Mouse (Mus musculus) heart, adult 2 months (tissue): Measurements from ENCODE around the gene Fbln1. TPM values are rescaled to one million over a fixed set of nuclear protein-coding genes. Genes with fewer than 3 reads are reported as not detected.

Experiments used
- DNase-seq, 2 experiments: peaks; one replicate each; pipeline ENCODE4 v3.0.0; 2021
- H3K27ac ChIP-seq: fragments of 200-600 bp; 2 replicates; pipeline ENCODE4 v1.8.1; 2022
- H3K27me3 ChIP-seq: fragments of 200-500 bp; 2 replicates; pipeline ENCODE4 v1.6.1; 2012; ENCODE audit warnings: mild to moderate bottlenecking, low read length, inconsistent platforms, mixed read lengths; ENCODE audit not compliant: control insufficient read depth, insufficient read depth
- H3K36me3 ChIP-seq: fragments of 200-500 bp; 2 replicates; pipeline ENCODE4 v1.6.1; 2012; ENCODE audit warnings: low read length, inconsistent platforms; ENCODE audit not compliant: control insufficient read depth, insufficient read depth
- H3K4me1 ChIP-seq: fragments of 200-500 bp; 2 replicates; pipeline ENCODE4 v1.6.1; 2011; ENCODE audit warnings: low read length; ENCODE audit not compliant: control insufficient read depth, insufficient read depth
- H3K4me3 ChIP-seq: fragments of 200-600 bp; 2 replicates; pipeline ENCODE4 v1.8.1; 2022
- H3K79me2 ChIP-seq: fragments of 200-500 bp; replicated peaks from 2 replicates; pipeline ENCODE4 v1.6.1; 2012; ENCODE audit warnings: mild to moderate bottlenecking, inconsistent platforms, low read length, moderate library complexity, mixed read lengths; ENCODE audit not compliant: control insufficient read depth, insufficient read depth
- H3K9ac ChIP-seq: fragments of 200-500 bp; 2 replicates; pipeline ENCODE4 v1.6.1; 2012; ENCODE audit warnings: low read depth, mild to moderate bottlenecking, control low read depth, inconsistent platforms, low read length, mixed read lengths
- CTCF ChIP-seq: fragments of 200-600 bp; IDR thresholded peaks from 2 replicates; pipeline ENCODE4 v1.8.1; 2022; ENCODE audit warnings: antibody characterized with exemption, mild to moderate bottlenecking, moderate library complexity
- EP300 ChIP-seq: fragments of 200-500 bp; IDR thresholded peaks from 2 replicates; pipeline ENCODE4 v1.6.1; 2011; ENCODE audit warnings: low read depth, low read length, control low read depth; ENCODE audit not compliant: insufficient read depth
- POLR2A ChIP-seq: fragments of 200-500 bp; IDR thresholded peaks from 2 replicates; pipeline ENCODE4 v1.6.1; 2011; ENCODE audit warnings: mild to moderate bottlenecking, low read depth, low read length, control low read depth; ENCODE audit not compliant: insufficient read depth
- WGBS: fragments of 180-500 bp; shearing (Covaris S2); methylation state at CpG from one replicate; pipeline ENCODE4 v1.1.7; 2018; 5-methylcytosine and 5-hydroxymethylcytosine counted together
- intact Hi-C: fragments of 180-260 bp; cut with DNase I; formaldehyde crosslinking; loops from one replicate; pipeline ENCODE4 v1.15.1; 2025
- polyA plus RNA-seq: library from polyadenylated mRNA; depleted of rRNA; stranded (reverse); fragments of >200 nt; gene quantifications from 2 replicates; pipeline ENCODE4 v1.2.3, GENCODE M21; 2012
- total RNA-seq, 2 experiments: library from RNA; stranded (reverse); gene quantifications; 2 replicates each; pipeline ENCODE4 v1.2.3; 2021

Fbln1 gene
- total and polyA plus RNA-seq, 3 experiments = 88.9 to 174 (median 96.1) TPM

DNA sequence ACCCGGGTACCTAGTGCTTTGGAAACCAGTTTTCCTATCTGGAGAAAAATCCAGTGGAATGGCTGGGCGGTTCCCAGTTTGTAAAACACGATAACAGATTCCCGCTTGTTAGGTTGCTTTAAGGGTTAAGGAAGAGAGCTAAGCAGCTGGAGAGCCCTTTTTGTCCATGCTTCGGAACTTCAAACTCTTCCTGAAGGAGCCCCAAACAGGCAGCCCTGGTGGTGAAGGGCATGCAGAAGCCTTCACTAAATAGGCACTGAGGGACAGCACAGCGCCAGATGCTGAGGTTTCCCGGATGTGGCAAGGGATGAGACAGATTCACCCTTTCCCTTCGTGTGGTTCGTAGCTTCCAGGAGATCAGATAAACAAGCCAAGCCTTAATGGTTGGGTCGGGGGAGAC, 2.6 kb downstream of the Fbln1 start:
- DNase-seq = no peak
- Histone ChIP-seq H3K79me2 (no peaks in the 10 kb centered on the region), H3K9ac (no peak overlapping the region), H3K36me3 (no peaks in the 10 kb centered on the region), H3K4me1 (peaks cover 3% of the 10 kb centered on the region), H3K27ac (peak overlapping the region; percentile 65), H3K27me3 (peaks cover 2% of the 10 kb centered on the region; the same call in 1 of the 2 replicates), H3K4me3 (no peak overlapping the region)
- WGBS = 15% methylated on average over 10 of the region's 10 CpGs
- intact Hi-C loops = loop anchor here (5.0 kb wide), 1 partner anchor 36 kb away; no protein-coding TSS in a partner anchor
- TF ChIP-seq EP300 (no peak), POLR2A (no peak), CTCF (no peak)

DNA sequence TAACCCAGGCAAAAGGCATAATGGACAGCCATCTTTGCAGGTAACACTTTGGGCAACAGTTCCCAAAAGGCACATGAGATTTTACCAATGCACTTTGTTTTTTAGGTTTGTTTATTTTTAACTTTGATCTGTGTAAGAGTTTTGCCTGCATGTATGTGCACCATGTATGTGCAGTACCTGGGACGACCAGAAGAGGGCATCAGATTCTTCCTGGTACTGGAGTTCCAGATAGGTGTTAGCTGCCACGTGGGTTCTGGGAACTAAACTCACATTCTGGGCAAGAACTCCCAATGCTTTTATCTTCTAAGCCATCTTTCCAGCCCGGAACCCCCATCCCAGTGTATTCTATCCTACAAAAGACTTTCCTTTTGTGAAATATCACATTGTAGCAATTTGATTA, 3.6 kb downstream of the Fbln1 start:
- no peak overlapping the region for H3K27ac ChIP-seq
- no peak overlapping the region for H3K9ac ChIP-seq
- no peak for TF ChIP-seq POLR2A
- TF ChIP-seq CTCF = peak; percentile 56
- TF ChIP-seq EP300 = no peak
- H3K27me3 ChIP-seq = peaks cover 2% of the 10 kb centered on the region; the same call in 1 of the 2 replicates
- no peak overlapping the region for H3K4me3 ChIP-seq
- intact Hi-C loops = loop anchor here (5.0 kb wide), 1 partner anchor 37 kb away; no protein-coding TSS in a partner anchor
- no peaks in the 10 kb centered on the region for H3K79me2 ChIP-seq
- no peaks in the 10 kb centered on the region for H3K36me3 ChIP-seq
- DNase-seq = no peak
- WGBS = 90% methylated on average over 3 of the region's 3 CpGs
- peaks cover 3% of the 10 kb centered on the region for H3K4me1 ChIP-seq

DNA sequence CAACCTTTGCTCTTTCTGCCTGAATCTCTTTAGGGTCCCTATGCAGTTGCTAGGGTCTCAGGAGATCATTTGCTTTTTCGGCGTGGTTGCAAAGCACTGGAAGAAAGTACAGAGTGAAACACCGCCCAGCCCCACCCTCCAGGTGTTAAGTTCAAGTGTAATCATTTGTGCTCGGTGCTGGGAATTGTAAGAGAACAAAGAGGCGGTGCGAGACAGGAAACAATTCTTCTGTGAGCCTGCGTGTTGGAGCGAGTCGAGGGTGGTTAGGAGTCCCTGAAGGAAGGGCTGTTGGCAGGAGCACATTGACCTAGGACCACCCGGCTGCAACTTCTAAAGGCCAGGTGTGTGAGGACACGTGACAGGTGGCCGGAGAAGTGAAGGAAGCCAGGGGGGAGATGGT, 4.9 kb downstream of the Fbln1 start:
- H3K9ac ChIP-seq = no peak overlapping the region
- 66% methylated on average over 12 of the region's 12 CpGs for WGBS
- intact Hi-C loops = no loop called here
- no peaks in the 10 kb centered on the region for H3K79me2 ChIP-seq
- DNase-seq = no peak
- peaks cover 1% of the 10 kb centered on the region; the same call in 1 of the 2 replicates for H3K27me3 ChIP-seq
- no peak overlapping the region for H3K4me3 ChIP-seq
- H3K4me1 ChIP-seq = peaks cover 3% of the 10 kb centered on the region
- no peaks in the 10 kb centered on the region for H3K36me3 ChIP-seq
- no peak overlapping the region for H3K27ac ChIP-seq
- TF ChIP-seq POLR2A (no peak), CTCF (no peak), EP300 (no peak)

DNA sequence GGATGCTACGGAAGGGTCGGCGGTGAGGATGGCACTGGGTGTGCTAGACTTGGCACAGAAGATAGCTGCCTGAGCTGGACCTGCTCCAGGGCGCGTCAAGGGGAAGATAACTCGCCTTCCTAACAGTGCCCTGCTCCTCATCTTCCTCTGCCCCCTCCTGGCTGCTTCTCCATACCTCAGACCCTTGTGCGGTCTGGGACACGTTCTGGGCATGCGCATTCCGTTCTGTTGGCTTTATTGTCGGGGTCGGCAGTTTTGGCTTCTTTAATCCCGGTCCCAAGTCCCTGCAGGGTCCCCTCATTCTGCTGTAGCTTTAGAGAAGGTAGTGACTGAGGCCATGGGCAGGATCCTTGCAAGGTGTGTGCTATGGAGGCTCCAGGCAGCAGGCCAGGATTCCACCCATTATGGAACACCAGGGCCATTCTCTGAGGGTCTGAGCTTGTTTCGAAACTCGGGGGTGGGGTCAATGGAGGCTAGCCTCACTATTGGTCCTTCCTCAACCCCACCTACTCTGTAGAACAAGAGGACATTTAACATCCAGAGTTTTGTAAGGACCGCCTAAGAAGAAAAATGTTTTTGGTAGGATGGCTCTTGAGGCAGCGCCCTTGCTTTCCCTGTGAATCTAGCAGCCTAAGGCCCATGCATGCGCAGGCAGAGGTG, 5.5 kb downstream of the Fbln1 start:
- WGBS = 84% methylated on average over 18 of the region's 18 CpGs
- intact Hi-C loops = no loop called here
- peaks cover 3% of the 10 kb centered on the region; the same call in 1 of the 2 replicates for H3K4me1 ChIP-seq

DNA sequence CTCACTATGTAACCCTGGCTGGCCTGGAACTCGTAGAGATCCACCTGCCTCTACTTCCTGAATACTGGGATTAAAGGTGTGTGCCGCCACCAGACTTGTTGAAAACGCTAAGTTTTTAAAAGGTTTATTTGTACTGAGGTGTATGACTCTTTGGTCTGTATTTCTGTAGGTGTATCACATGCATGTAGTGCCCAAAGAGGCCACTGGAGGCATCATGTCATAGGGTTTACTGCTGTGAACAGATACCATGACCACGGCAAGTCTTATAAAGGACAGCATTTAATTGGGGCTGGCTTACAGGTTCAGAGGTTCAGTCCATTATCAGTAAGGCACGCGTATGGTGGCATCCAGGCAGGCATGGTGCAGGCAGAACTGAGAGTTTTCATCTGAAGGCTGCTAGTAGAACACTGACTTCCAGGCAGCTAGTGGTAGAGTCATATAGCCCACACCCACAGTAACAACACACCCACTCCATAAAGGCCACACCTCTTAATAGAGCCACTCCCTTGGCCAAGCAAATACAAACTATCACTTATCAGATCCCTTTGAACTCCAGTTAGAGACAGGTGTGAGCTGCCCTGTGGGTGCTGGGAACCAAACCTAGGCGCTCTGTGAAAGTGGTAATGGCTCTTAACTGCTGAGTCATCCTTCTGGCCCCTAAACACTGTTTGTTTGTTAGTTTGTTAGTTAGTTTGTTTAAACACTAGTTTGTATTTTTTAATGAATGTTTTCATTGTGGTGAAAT, 10.5 kb downstream of the Fbln1 start:
- Histone ChIP-seq H3K27ac (no peak overlapping the region), H3K4me3 (no peak overlapping the region), H3K4me1 (no peaks in the 10 kb centered on the region; the same call in 1 of the 2 replicates), H3K36me3 (no peaks in the 10 kb centered on the region), H3K27me3 (no peaks in the 10 kb centered on the region), H3K9ac (no peak overlapping the region), H3K79me2 (no peaks in the 10 kb centered on the region; the same call in 1 of the 2 replicates)
- WGBS = 97% methylated on average over 7 of the region's 7 CpGs
- DNase-seq = no peak
- TF ChIP-seq EP300 (no peak), CTCF (peak; percentile 34)
- intact Hi-C loops = no loop called here

More for the DNA sequence above, 5.5 kb downstream of the Fbln1 start:
- H3K4me3 ChIP-seq = no peak overlapping the region
- no peak for DNase-seq
- TF ChIP-seq EP300 (no peak), CTCF (no peak), POLR2A (no peak)
- no peak overlapping the region for H3K27ac ChIP-seq
- no peak overlapping the region for H3K9ac ChIP-seq
- no peaks in the 10 kb centered on the region for H3K36me3 ChIP-seq
- H3K79me2 ChIP-seq = no peaks in the 10 kb centered on the region; the same call in 1 of the 2 replicates
- no peaks in the 10 kb centered on the region for H3K27me3 ChIP-seq

DNA sequence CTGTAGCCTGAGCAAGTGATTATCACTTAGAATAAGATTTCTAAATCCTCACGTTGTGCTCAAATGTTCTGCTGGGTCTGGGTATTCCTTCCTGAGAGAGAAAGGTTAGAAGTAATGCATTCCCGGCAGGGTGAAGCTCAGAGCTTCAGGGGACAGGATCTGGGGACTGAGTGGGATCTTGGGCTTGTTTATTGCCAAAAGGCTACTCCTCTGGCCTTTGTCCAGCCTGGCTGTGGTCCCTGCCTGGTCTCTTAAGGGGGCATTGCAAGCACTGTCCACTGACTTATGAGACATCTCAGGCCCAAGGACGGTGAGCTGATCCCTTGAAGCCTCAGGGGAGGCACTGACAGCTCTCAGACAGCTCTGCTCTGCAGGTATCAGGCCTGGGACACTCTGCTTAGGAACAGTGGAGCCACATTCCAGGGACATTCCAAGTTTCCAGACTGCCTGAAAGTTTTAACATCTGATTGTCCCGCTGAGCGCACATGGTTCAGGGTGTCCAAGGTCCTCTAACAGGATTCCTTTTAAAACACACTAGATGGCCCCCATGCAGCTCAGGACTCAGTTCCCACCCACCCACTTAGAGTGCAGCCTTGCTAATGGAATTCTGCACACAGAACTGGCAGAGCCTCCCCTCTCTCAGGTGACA, 13.0 kb downstream of the Fbln1 start:
- intact Hi-C loops = no loop called here
- no peak overlapping the region for H3K27ac ChIP-seq
- no peaks in the 10 kb centered on the region; the same call in 1 of the 2 replicates for H3K79me2 ChIP-seq
- TF ChIP-seq POLR2A = no peak
- no peak for TF ChIP-seq CTCF
- TF ChIP-seq EP300 = no peak
- no peak overlapping the region for H3K4me3 ChIP-seq
- no peaks in the 10 kb centered on the region; the same call in 1 of the 2 replicates for H3K4me1 ChIP-seq
- 73% methylated on average over 5 of the region's 5 CpGs for WGBS
- no peak overlapping the region for H3K9ac ChIP-seq
- no peaks in the 10 kb centered on the region for H3K36me3 ChIP-seq
- DNase-seq = no peak
- no peaks in the 10 kb centered on the region for H3K27me3 ChIP-seq
